In genomic region chr17:48019585-48019984, GRCm38 (mm10) we compare ENCODE assay signal across 18 mouse cellular contexts. TPM values are rescaled to one million over a fixed set of nuclear protein-coding genes. Genes with fewer than 3 reads are reported as not detected.
DNase-seq lines count a peak whose midpoint lies in the region; ATAC-seq lines count a peak whose summit lies in the region.
"Had no signal": no experiment of that assay in that cellular context is flagged by ENCODE, and none has a peak within 500 bp of the region (broad histone marks: within the 10 kb centered on the region; RNA-seq: fewer than 3 reads in every experiment).

No protein-coding gene starts in this region.

- no peak overlapping the region for H3K27ac ChIP-seq in kidney, embryonic 14.5 days (ENCODE audit: low read depth, low read length)
- H3K27ac ChIP-seq in intestine, embryonic 14.5 days (ENCODE audit: low read depth) = no peak overlapping the region
- H3K27ac ChIP-seq in liver, embryonic 11.5 days (ENCODE audit: low read depth, low read length) = no peak overlapping the region
- H3K27ac ChIP-seq: embryonic facial prominence, embryonic 15.5 days; heart, adult 2 months; hindbrain, embryonic 15.5 days had no signal

- DNase-seq in kidney, postnatal 10 days = no peak
- no peak for DNase-seq in intestine, embryonic 14.5 days (ENCODE audit: low spot score)
- no peak for DNase-seq in liver, embryonic 11.5 days (ENCODE audit: low spot score)
- DNase-seq in lung, postnatal 10 days = peak; percentile 46
- DNase-seq in layer of hippocampus, postnatal 10 days (ENCODE audit: low spot score in 2 of 2) = no peak
- DNase-seq in gastrocnemius, postnatal 10 days = no peak
- no peak for DNase-seq in frontal cortex, postnatal 10 days (ENCODE audit: low spot score in 2 of 2)
- DNase-seq: cerebellum, postnatal 10 days; heart, adult 2 months had no signal

- no peak overlapping the region for H3K4me2 ChIP-seq in kidney, embryonic 14.5 days (replicated peaks; ENCODE audit: low read depth, low read length)
- H3K4me2 ChIP-seq in intestine, embryonic 14.5 days (ENCODE audit: low read length) = no peak overlapping the region; the same call in 1 of the 2 replicates
- no peak overlapping the region for H3K4me2 ChIP-seq in liver, embryonic 11.5 days
- H3K4me2 ChIP-seq: embryonic facial prominence, embryonic 15.5 days; hindbrain, embryonic 15.5 days had no signal

- peaks cover 8% of the 10 kb centered on the region for H3K4me1 ChIP-seq in kidney, embryonic 14.5 days (ENCODE audit: control insufficient read depth, insufficient read depth, low read length)
- H3K4me1 ChIP-seq in intestine, embryonic 14.5 days (replicated peaks; ENCODE audit: control insufficient read depth, insufficient read depth, low read length) = peaks cover 30% of the 10 kb centered on the region
- H3K4me1 ChIP-seq in liver, embryonic 11.5 days (replicated peaks; ENCODE audit: control insufficient read depth, insufficient read depth, low read length) = peaks cover 6% of the 10 kb centered on the region

- peaks cover 5% of the 10 kb centered on the region; the same call in 1 of the 2 replicates for H3K27me3 ChIP-seq in kidney, embryonic 14.5 days (ENCODE audit: control insufficient read depth, insufficient read depth, low read length)
- H3K27me3 ChIP-seq in intestine, embryonic 14.5 days (replicated peaks; ENCODE audit: control insufficient read depth, insufficient read depth, low read length) = no peaks in the 10 kb centered on the region
- H3K27me3 ChIP-seq in liver, embryonic 11.5 days (replicated peaks; ENCODE audit: control insufficient read depth, insufficient read depth, low read length) = no peaks in the 10 kb centered on the region; the same call in 1 of the 2 replicates
- H3K27me3 ChIP-seq: embryonic facial prominence, embryonic 15.5 days had no signal

- peak; percentile 51 for ATAC-seq in kidney, embryonic 14.5 days (ENCODE audit: low FRiP score, low TSS enrichment)
- ATAC-seq in intestine, embryonic 14.5 days (replicated peaks; ENCODE audit: low FRiP score, low TSS enrichment, low read depth) = peak; percentile 80
- peak; percentile 66 for ATAC-seq in liver, embryonic 11.5 days (replicated peaks; ENCODE audit: low FRiP score)
- ATAC-seq: CD4-positive, CD25-positive, alpha-beta regulatory T cell, adult 4 months had no signal

- H3K9ac ChIP-seq in kidney, embryonic 14.5 days (ENCODE audit: low read depth, low read length) = no peak overlapping the region
- H3K9ac ChIP-seq in intestine, embryonic 14.5 days (ENCODE audit: low read length) = no peak overlapping the region
- H3K9ac ChIP-seq in liver, embryonic 11.5 days (ENCODE audit: low read depth, low read length) = no peak overlapping the region
- H3K9ac ChIP-seq: embryonic facial prominence, embryonic 15.5 days; hindbrain, embryonic 15.5 days had no signal

- no peak overlapping the region for H3K4me3 ChIP-seq in kidney, embryonic 14.5 days (ENCODE audit: low read length)
- no peak overlapping the region for H3K4me3 ChIP-seq in intestine, embryonic 14.5 days (ENCODE audit: low read depth, low read length)
- no peak overlapping the region for H3K4me3 ChIP-seq in liver, embryonic 11.5 days (ENCODE audit: low read depth, low read length)
- H3K4me3 ChIP-seq: embryonic facial prominence, embryonic 15.5 days; heart, adult 2 months; hindbrain, embryonic 15.5 days had no signal

- H3K36me3 ChIP-seq in kidney, embryonic 14.5 days (ENCODE audit: control insufficient read depth, insufficient read depth, low read length) = no peaks in the 10 kb centered on the region
- no peaks in the 10 kb centered on the region for H3K36me3 ChIP-seq in intestine, embryonic 14.5 days (ENCODE audit: control insufficient read depth, insufficient read depth, low read length)
- H3K36me3 ChIP-seq in liver, embryonic 11.5 days (ENCODE audit: control insufficient read depth, insufficient read depth, low read length) = no peaks in the 10 kb centered on the region
- H3K36me3 ChIP-seq: embryonic facial prominence, embryonic 15.5 days; hindbrain, embryonic 15.5 days had no signal

- H3K9me3 ChIP-seq in kidney, embryonic 14.5 days (ENCODE audit: control insufficient read depth, low read length) = no peaks in the 10 kb centered on the region
- no peaks in the 10 kb centered on the region for H3K9me3 ChIP-seq in intestine, embryonic 14.5 days (ENCODE audit: control insufficient read depth, low read length)
- no peaks in the 10 kb centered on the region for H3K9me3 ChIP-seq in liver, embryonic 11.5 days (ENCODE audit: control insufficient read depth, low read length)
- H3K9me3 ChIP-seq: embryonic facial prominence, embryonic 15.5 days; hindbrain, embryonic 15.5 days had no signal

- WGBS in kidney, embryonic 14.5 days = 21% methylated on average over 2 of the region's 2 CpGs
- 3% methylated on average over 2 of the region's 2 CpGs for WGBS in intestine, embryonic 14.5 days
- 28% methylated on average over 2 of the region's 2 CpGs for WGBS in liver, embryonic 11.5 days

RNA-seq across cellular contexts. Expression of gene 1700122O11Rik, which starts 18.5 kb away (rescaled TPM):
- polyA plus RNA-seq in kidney, embryonic 14.5 days (2014; fragmentation: Nextera tagmentation; extraction: Ambion mirVana) = not detected in 2 replicates
- not detected in 2 replicates for polyA plus RNA-seq in intestine, embryonic 14.5 days (2014; fragmentation: Nextera tagmentation; extraction: Ambion mirVana)
- polyA plus RNA-seq in liver, embryonic 11.5 days (2014; fragmentation: Nextera tagmentation; extraction: Ambion mirVana) = not detected in 2 replicates
- not detected for total RNA-seq in layer of hippocampus, postnatal 10 days (2021)
- total RNA-seq in gastrocnemius, postnatal 10 days (2021) = not detected
- total RNA-seq: adrenal gland, adult 18-20 months; heart, adult 2 months; left cerebral cortex, postnatal 14 days; megakaryocyte, adult 5-6 weeks had no signal
- polyA plus RNA-seq: CD4-positive, CD25-positive, alpha-beta regulatory T cell, adult 4 months; embryonic facial prominence, embryonic 15.5 days; heart, adult 2 months; hindbrain, embryonic 15.5 days; large intestine, adult 2 months; neural tube, embryonic 11.5 days had no signal
